Mouse (Mus musculus): ENCODE measurements around the gene Gm5148. TPM values are rescaled to one million over a fixed set of nuclear protein-coding genes. Genes with fewer than 3 reads are reported as not detected.
A peak's percentile ranks its signal among the peaks of the same experiment; 100 is the strongest.

The Gm5148 gene
- polyA plus RNA-seq (2015; fragmentation: Nextera tagmentation; extraction: Ambion mirVana): 5.2 and 5.3 TPM in 2 replicates

DNA sequence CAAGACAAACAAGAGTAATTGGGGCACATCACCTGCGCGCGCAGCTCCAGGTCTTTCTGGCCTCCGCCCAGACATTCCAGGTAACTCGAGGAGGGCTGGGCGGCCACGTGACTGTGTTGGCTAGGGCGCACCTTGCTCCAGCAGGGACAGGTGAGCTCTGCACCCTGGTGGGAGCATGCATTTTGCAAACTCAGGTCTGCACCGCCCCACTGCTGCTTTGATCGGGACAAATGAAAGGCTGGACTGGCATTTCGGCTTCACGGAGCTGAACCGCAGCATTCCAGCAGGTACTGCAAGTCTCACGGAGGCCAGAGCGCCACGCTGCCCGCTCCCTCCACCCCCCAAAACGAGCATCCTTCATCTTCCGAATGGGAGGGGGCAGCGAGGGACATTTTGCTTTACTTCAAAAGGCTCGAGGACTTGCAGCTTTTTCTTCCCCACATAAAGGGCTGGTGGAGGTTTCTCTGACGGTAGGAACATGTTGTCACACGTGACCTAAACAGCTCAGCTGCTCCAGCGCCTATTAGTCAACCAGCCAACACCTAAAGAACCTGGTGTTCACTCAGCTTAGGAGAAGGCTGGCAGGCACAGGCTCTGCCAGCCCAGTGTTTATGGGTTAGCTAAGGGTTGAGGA lies at the start of gene Gm5148:
Gene Gm5148 (minus strand): TSS at position 320 of the 634 bp plus-strand sequence.
- Histone ChIP-seq H3K27ac (peak within 1 kb of the TSS; percentile 42), H3K4me1 (peaks cover 31% of the 10 kb centered on the region), H3K9ac (peak within 1 kb of the TSS; percentile 60), H3K27me3 (peaks cover 6% of the 10 kb centered on the region; the same call in 1 of the 2 replicates), H3K4me2 (peak within 1 kb of the TSS; percentile 77), H3K4me3 (peak within 1 kb of the TSS; percentile 43), H3K36me3 (ENCODE audit: poor library complexity, severe bottlenecking) (no peaks in the 10 kb centered on the region), H3K9me3 (replicated peaks) (no peaks in the 10 kb centered on the region)
- 2% methylated on average over 24 of the region's 24 CpGs for WGBS
- peak; percentile 71 for ATAC-seq

GRCm38 (mm10) chr3:37770951-37771350 lies 46.7 kb upstream of the Gm5148 start:
- Histone ChIP-seq H3K9ac (no peak overlapping the region), H3K27me3 (no peaks in the 10 kb centered on the region; the same call in 1 of the 2 replicates), H3K9me3 (replicated peaks) (no peaks in the 10 kb centered on the region), H3K4me3 (no peak overlapping the region), H3K27ac (no peak overlapping the region), H3K4me2 (no peak overlapping the region), H3K36me3 (ENCODE audit: poor library complexity, severe bottlenecking) (no peaks in the 10 kb centered on the region), H3K4me1 (peaks cover 20% of the 10 kb centered on the region)
- ATAC-seq: no peak

DNA sequence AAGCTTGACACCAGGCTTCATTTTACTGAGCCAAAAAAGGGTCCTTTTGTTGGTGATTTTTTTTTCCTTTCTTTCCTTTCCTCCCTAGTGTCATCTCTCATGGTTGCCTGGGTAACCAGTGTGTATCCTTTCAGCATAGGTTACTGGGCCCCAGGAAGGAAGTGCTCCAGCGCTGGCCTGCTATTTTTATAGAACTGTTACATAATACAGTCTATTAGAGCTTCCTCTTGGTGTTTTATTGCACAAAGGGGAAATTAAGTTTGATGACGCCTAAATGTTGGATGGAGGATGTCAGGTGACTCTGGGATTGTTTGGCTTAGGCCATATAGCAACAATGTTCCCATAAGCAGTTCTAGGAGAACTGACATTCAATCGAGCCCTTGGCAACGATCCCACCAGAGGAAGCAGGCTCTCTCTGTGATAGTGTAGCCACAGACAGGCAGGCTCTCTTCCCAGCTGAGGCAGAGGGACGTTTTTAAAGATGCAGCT lies 45.0 kb upstream of the Gm5148 start:
- no peaks in the 10 kb centered on the region for H3K9me3 ChIP-seq (replicated peaks)
- H3K27me3 ChIP-seq: no peaks in the 10 kb centered on the region
- H3K4me2 ChIP-seq: peak overlapping the region; percentile 30
- 9% methylated on average over 5 of the region's 5 CpGs for WGBS
- peak overlapping the region; percentile 58 for H3K27ac ChIP-seq
- H3K4me1 ChIP-seq: peaks cover 20% of the 10 kb centered on the region
- no peak overlapping the region for H3K4me3 ChIP-seq
- ATAC-seq: peak; percentile 90
- peak overlapping the region; percentile 30; the same call in 1 of the 2 replicates for H3K9ac ChIP-seq
- H3K36me3 ChIP-seq (ENCODE audit: poor library complexity, severe bottlenecking): no peaks in the 10 kb centered on the region

GRCm38 (mm10) chr3:37767147-37768015 lies 43.1 kb upstream of the Gm5148 start:
- H3K4me3 ChIP-seq: no peak overlapping the region
- WGBS: 74% methylated on average over 12 of the region's 12 CpGs
- no peaks in the 10 kb centered on the region for H3K27me3 ChIP-seq
- H3K4me1 ChIP-seq: peaks cover 20% of the 10 kb centered on the region
- no peaks in the 10 kb centered on the region for H3K36me3 ChIP-seq (ENCODE audit: poor library complexity, severe bottlenecking)
- no peak for ATAC-seq
- no peak overlapping the region for H3K9ac ChIP-seq
- H3K4me2 ChIP-seq: no peak overlapping the region
- H3K27ac ChIP-seq: no peak overlapping the region
- no peaks in the 10 kb centered on the region for H3K9me3 ChIP-seq (replicated peaks)

DNA sequence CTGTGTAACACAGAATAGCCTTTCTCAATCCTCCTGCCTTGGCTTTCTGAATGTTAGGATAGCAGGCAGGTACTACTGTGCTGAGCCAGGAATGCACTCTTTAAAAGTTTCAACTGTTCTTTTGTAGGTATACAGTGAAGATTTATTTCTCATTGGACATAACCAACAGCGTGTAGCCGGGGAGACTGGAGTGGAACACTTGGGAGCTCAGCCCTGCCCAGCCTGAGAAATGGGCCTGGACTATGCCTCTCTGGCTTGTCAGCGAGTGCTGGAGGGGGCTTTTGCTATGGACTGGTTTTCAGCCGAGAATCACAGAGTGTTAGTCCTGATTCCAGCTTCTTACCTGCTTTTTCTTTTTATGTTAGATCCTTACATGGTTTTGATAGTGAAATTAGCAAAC lies 42.3 kb upstream of the Gm5148 start:
- Histone ChIP-seq H3K36me3 (ENCODE audit: poor library complexity, severe bottlenecking) (no peaks in the 10 kb centered on the region), H3K9ac (no peak overlapping the region), H3K4me1 (peaks cover 24% of the 10 kb centered on the region), H3K27me3 (no peaks in the 10 kb centered on the region), H3K9me3 (replicated peaks) (no peaks in the 10 kb centered on the region), H3K27ac (no peak overlapping the region), H3K4me2 (no peak overlapping the region), H3K4me3 (no peak overlapping the region)
- no peak for ATAC-seq
- 69% methylated on average over 4 of the region's 4 CpGs for WGBS

DNA sequence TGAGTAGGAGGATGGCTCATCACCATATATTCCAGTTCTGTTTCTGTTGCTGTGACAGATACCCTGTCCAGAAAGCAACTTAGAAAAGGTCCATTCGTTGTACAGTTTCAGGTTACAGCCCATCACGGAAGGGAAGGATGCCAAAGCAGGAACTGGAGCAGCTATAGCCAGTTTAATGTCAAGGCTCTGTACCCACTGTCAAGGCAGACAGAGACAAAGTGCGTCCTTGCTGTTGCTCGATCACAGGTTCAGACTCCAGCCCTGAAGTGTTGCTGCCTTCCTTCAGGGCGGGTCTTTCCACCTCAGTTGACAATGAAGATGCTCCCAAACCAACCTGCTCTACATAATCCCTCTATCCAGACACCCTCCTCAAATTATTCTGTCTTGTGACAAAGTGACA lies 41.7 kb upstream of the Gm5148 start:
- H3K27ac ChIP-seq: no peak overlapping the region
- ATAC-seq: no peak
- no peaks in the 10 kb centered on the region for H3K9me3 ChIP-seq (replicated peaks)
- no peak overlapping the region for H3K4me3 ChIP-seq
- H3K4me1 ChIP-seq: peaks cover 24% of the 10 kb centered on the region
- WGBS: 84% methylated on average over 5 of the region's 5 CpGs
- no peaks in the 10 kb centered on the region for H3K27me3 ChIP-seq
- no peak overlapping the region for H3K9ac ChIP-seq
- no peaks in the 10 kb centered on the region for H3K36me3 ChIP-seq (ENCODE audit: poor library complexity, severe bottlenecking)
- H3K4me2 ChIP-seq: no peak overlapping the region

DNA sequence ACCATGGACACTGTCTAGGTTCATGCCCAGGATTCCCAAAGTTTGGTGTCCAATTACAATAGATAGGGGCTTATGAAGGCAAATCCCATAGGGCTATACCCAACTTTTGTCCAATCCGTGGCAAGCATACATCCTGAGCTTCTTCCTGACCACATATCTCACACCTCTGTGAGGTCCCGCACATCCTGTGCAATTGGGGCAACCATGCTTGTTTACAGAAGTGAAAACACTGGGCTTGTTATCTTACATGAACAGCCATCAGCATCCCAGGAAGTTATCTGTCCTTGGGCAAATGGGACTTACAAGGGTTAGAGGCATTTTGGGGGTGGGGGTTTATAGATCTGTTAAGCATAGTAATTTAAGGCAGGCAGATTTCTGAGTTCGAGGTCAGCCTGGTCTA lies 41.0 kb upstream of the Gm5148 start:
- H3K27ac ChIP-seq: no peak overlapping the region
- H3K4me3 ChIP-seq: no peak overlapping the region
- no peaks in the 10 kb centered on the region for H3K27me3 ChIP-seq
- H3K4me2 ChIP-seq: no peak overlapping the region
- H3K4me1 ChIP-seq: peaks cover 24% of the 10 kb centered on the region
- H3K36me3 ChIP-seq (ENCODE audit: poor library complexity, severe bottlenecking): no peaks in the 10 kb centered on the region
- H3K9ac ChIP-seq: no peak overlapping the region
- whole genome bisulfite sequencing: 89% methylated on average over 3 of the region's 3 CpGs
- H3K9me3 ChIP-seq (replicated peaks): no peaks in the 10 kb centered on the region
- no peak for ATAC-seq

DNA sequence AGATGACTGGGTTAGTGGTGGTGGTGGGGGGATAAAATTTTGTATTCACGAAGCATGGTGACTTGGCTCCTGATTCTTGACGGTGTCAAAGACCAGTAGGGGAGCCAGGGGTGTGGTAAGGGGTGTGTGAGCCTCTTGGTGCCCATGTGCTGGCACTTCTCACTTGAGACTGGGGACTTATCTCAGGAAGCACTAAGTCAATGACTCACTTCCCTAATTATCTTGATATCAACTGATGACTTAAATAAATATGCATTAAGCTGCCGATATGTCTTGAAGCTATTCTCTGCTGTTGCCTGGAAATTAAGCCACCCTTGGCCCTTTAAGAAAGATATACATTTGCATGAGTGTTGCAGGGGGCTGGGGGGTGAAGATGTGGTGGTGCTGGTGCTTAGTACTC lies 38.0 kb upstream of the Gm5148 start:
- Histone ChIP-seq H3K4me3 (no peak overlapping the region), H3K27me3 (no peaks in the 10 kb centered on the region), H3K36me3 (ENCODE audit: poor library complexity, severe bottlenecking) (no peaks in the 10 kb centered on the region), H3K27ac (no peak overlapping the region), H3K4me2 (no peak overlapping the region), H3K4me1 (peaks cover 17% of the 10 kb centered on the region), H3K9ac (no peak overlapping the region), H3K9me3 (replicated peaks) (no peaks in the 10 kb centered on the region)
- no peak for ATAC-seq
- WGBS: 85% methylated on average over 3 of the region's 3 CpGs

- H3K9me3 ChIP-seq (replicated peaks): no peaks in the 10 kb centered on the region
- H3K36me3 ChIP-seq (ENCODE audit: poor library complexity, severe bottlenecking): no peaks in the 10 kb centered on the region
- no peak overlapping the region for H3K27ac ChIP-seq
- no peak overlapping the region for H3K9ac ChIP-seq
- peaks cover 17% of the 10 kb centered on the region for H3K4me1 ChIP-seq
- no peak overlapping the region for H3K4me3 ChIP-seq
- no peaks in the 10 kb centered on the region for H3K27me3 ChIP-seq
- no peak overlapping the region for H3K4me2 ChIP-seq
- 31% methylated on average over 5 of the region's 5 CpGs for WGBS
- ATAC-seq: no peak
These were observed 37.5 kb upstream of the Gm5148 start for GRCm38 (mm10) chr3:37761741-37762140.

DNA sequence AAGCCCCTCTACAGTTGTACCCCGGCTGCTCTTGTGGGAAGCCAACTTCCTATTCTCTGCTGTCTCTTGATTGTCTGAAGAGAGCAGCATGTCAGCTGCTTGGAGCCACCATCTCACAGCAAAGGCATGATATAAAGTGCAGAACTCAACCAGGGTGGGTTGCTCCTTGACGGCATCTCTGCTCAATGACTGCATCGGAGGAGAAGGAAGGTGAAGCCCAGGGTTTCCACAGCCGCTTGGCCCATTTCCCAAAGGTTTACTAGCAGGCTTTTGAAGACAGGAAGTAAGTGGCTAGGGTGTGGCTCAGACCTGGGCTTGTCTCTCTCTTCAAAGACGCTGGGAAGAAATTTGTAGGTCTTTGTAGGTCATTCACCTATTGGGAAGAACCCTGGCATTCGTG lies 36.6 kb upstream of the Gm5148 start:
- H3K4me3 ChIP-seq: no peak overlapping the region
- H3K27ac ChIP-seq: no peak overlapping the region
- no peaks in the 10 kb centered on the region for H3K9me3 ChIP-seq (replicated peaks)
- H3K9ac ChIP-seq: no peak overlapping the region
- no peaks in the 10 kb centered on the region for H3K36me3 ChIP-seq (ENCODE audit: poor library complexity, severe bottlenecking)
- 86% methylated on average over 6 of the region's 6 CpGs for WGBS
- no peaks in the 10 kb centered on the region for H3K27me3 ChIP-seq
- ATAC-seq: no peak
- H3K4me2 ChIP-seq: no peak overlapping the region
- peaks cover 17% of the 10 kb centered on the region for H3K4me1 ChIP-seq

DNA sequence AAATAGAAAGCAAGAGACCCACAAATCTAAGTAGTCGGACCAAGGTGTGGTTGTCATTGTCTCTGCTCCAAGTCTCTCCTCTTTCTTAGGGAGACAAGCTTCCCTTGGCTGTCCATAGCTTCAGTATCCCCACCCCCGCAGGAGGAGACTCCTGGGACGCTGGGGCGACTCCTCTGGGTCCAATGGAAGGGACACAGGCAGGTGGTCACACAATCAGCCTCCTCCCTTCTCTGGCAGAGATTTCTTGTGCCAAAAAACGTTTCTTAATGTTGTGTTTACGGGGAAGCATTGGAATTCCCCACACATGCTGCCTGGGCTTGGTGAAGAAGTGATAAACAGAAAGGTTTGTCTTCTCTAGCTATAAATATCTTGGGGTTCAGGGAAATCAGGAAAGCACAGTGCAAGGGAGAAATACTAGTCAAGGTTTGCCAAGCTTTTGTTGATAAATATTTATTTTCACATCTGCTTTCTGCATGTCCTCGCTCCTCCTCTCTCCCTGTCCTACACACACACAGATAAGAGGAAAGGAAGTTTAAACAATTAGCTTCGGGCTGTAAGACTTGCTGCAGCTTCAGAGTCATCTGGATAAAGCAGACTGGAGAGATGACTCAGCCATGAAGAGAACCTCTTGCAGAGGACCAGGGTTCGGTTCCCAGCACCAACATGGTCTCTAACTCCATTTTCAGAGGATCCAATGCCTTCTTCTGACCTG lies 34.5 kb upstream of the Gm5148 start:
- Histone ChIP-seq H3K9ac (no peak overlapping the region), H3K27me3 (no peaks in the 10 kb centered on the region), H3K4me3 (no peak overlapping the region), H3K4me2 (peak overlapping the region; percentile 51), H3K4me1 (peaks cover 17% of the 10 kb centered on the region), H3K27ac (no peak overlapping the region), H3K36me3 (ENCODE audit: poor library complexity, severe bottlenecking) (no peaks in the 10 kb centered on the region), H3K9me3 (replicated peaks) (no peaks in the 10 kb centered on the region)
- 0 out of 2 replicates have a peak, but pooled peaks have one; percentile 9 for ATAC-seq
- WGBS: 39% methylated on average over 9 of the region's 9 CpGs

DNA sequence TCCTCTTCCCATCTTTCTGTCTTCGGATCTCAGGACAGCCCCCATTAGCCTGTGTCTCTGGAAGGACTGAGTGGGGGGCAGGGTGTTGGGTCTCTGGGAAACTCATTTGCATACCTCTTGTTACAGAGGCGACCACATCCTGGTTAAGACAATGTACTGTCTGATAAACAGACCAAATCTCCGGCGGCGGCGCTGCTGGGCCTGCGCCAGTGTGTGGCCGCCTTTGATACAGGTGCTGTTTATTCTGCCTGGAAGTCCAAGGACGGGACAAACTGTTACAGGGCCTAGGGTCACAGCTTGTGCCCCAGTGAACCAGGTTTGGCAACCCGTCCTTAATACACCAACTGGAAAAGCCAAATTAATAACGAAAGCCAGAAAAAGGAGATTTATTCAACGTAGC lies 33.8 kb upstream of the Gm5148 start:
- H3K4me3 ChIP-seq: 0 out of 2 replicates have a peak overlapping the region, but pooled peaks have one; percentile 9
- H3K27me3 ChIP-seq: no peaks in the 10 kb centered on the region
- no peaks in the 10 kb centered on the region for H3K36me3 ChIP-seq (ENCODE audit: poor library complexity, severe bottlenecking)
- H3K9ac ChIP-seq: no peak overlapping the region
- WGBS: 2% methylated on average over 12 of the region's 12 CpGs
- H3K4me2 ChIP-seq: peak overlapping the region; percentile 51
- no peak overlapping the region for H3K27ac ChIP-seq
- ATAC-seq: peak; percentile 86
- H3K4me1 ChIP-seq: peaks cover 17% of the 10 kb centered on the region
- H3K9me3 ChIP-seq (replicated peaks): no peaks in the 10 kb centered on the region

All from forebrain, embryonic 13.5 days (tissue).